Mouse (Mus musculus): ENCODE data around the gene Chchd5. TPM values are rescaled to one million over a fixed set of nuclear protein-coding genes. Genes with fewer than 3 reads are reported as not detected.

Gene Chchd5
- polyA plus RNA-seq, 1 experiment from 2014 or later: 24.2 TPM

Other genes with a start within 250 kb of the Chchd5 start
- 9.2 TPM in 2 replicates for gene Zc3h8, start 185.6 kb upstream of the Chchd5 start, polyA plus RNA-seq (2016; fragmentation: Nextera tagmentation; extraction: Ambion mirVana)
- 4.3 TPM in 2 replicates for gene Zc3h6, start 162.3 kb upstream of the Chchd5 start, polyA plus RNA-seq (2016; fragmentation: Nextera tagmentation; extraction: Ambion mirVana)
- gene Gm10762, start 162.0 kb upstream of the Chchd5 start, polyA plus RNA-seq (2016; fragmentation: Nextera tagmentation; extraction: Ambion mirVana): 29.3 and 31.7 TPM in 2 replicates
- gene Vinac1, start 81.5 kb upstream of the Chchd5 start, polyA plus RNA-seq (2016; fragmentation: Nextera tagmentation; extraction: Ambion mirVana): 0.24 and 0.31 TPM in 2 replicates
- 15.1 and 16.8 TPM in 2 replicates for gene Ttl, start 63.8 kb upstream of the Chchd5 start, polyA plus RNA-seq (2016; fragmentation: Nextera tagmentation; extraction: Ambion mirVana)
- 27.2 and 27.3 TPM in 2 replicates for gene Polr1b, start 28.7 kb upstream of the Chchd5 start, polyA plus RNA-seq (2016; fragmentation: Nextera tagmentation; extraction: Ambion mirVana)
- gene Slc20a1, start 69.1 kb downstream of the Chchd5 start, polyA plus RNA-seq (2016; fragmentation: Nextera tagmentation; extraction: Ambion mirVana): 60.1 and 60.4 TPM in 2 replicates
- gene Ckap2l, start 167.5 kb downstream of the Chchd5 start, polyA plus RNA-seq (2016; fragmentation: Nextera tagmentation; extraction: Ambion mirVana): 46.0 and 48.5 TPM in 2 replicates
- gene Il1a, start 180.3 kb downstream of the Chchd5 start, polyA plus RNA-seq (2016; fragmentation: Nextera tagmentation; extraction: Ambion mirVana): 0.39 TPM in 1 of 2 replicates, not detected in the other
- not detected in 2 replicates for gene Il1b, start 241.4 kb downstream of the Chchd5 start, polyA plus RNA-seq (2016; fragmentation: Nextera tagmentation; extraction: Ambion mirVana)

Data from midbrain, embryonic 12.5 days (tissue).